Mouse (Mus musculus) megakaryocyte, adult 5-6 weeks (primary cell): ENCODE measurements around the gene Pfn2. TPM values are rescaled to one million over a fixed set of nuclear protein-coding genes. Genes with fewer than 3 reads are reported as not detected.
A peak's percentile ranks its signal among the peaks of the same experiment; 100 is the strongest.
"Not testable (repeated sequence)": the region's sequence is repeated elsewhere in the genome, so short reads cannot be mapped to it uniquely, and the experiment has no call there.

Source experiments
- ATAC-seq: 2 replicates; pipeline ENCODE4 v1.8.0; 2016; ENCODE audit warnings: mild to moderate bottlenecking, inconsistent platforms; ENCODE audit not compliant: poor library complexity, severe bottlenecking
- total RNA-seq, 2 experiments: library from RNA; stranded (forward) in 1 of 2; stranded (reverse) in 1 of 2; fragments of 153-499, 151-499 nt in 1 of 2; fragments of 221-1000, 200-1000 nt in 1 of 2; gene quantifications; 2 replicates each; pipeline versions ENCODE4 v1.2.3 to v1.2.4; 2015 to 2017

The Pfn2 gene
- total RNA-seq (2015) (0.32 TPM in 1 of 2 replicates, not detected in the other), total RNA-seq (2017) (not detected in 2 replicates)

- ATAC-seq: peak; percentile 37
Observed at GRCm38 (mm10) chr3:57847760-57848185, at the start of gene Pfn2. Gene Pfn2, minus strand, starts transcription at chr3:57848079.

GRCm38 (mm10) chr3:57882945-57883344 is 35.1 kb upstream of the Pfn2 start:
- no peak for ATAC-seq

GRCm38 (mm10) chr3:57846912-57847759 is 743 bp downstream of the Pfn2 start:
- ATAC-seq: peak; percentile 68

- ATAC-seq: no peak
Observed at GRCm38 (mm10) chr3:57846662-57846911, 1.3 kb downstream of the Pfn2 start.

GRCm38 (mm10) chr3:57845786-57846661 is 1.9 kb downstream of the Pfn2 start:
- no peak for ATAC-seq

- ATAC-seq: no peak
Observed at GRCm38 (mm10) chr3:57843775-57844174, 4.1 kb downstream of the Pfn2 start.

GRCm38 (mm10) chr3:57836911-57837310 is 11.0 kb downstream of the Pfn2 start:
- ATAC-seq: no peak

GRCm38 (mm10) chr3:57833585-57833984 is 14.3 kb downstream of the Pfn2 start:
- ATAC-seq: peak; percentile 62

GRCm38 (mm10) chr3:57825866-57826265 is 22.0 kb downstream of the Pfn2 start:
- no peak for ATAC-seq

GRCm38 (mm10) chr3:57815447-57815846 is 32.4 kb downstream of the Pfn2 start:
- peak; percentile 40; the same call in 1 of the 2 replicates for ATAC-seq

GRCm38 (mm10) chr3:57795071-57795470 is 52.8 kb downstream of the Pfn2 start:
- not testable (repeated sequence) for ATAC-seq

Other genes starting within 250 kb of the Pfn2 start
- gene Commd2, start 196.4 kb downstream of the Pfn2 start, total RNA-seq (2015): 39.5 and 48.5 TPM in 2 replicates
- 16.6 and 16.9 TPM in 2 replicates for gene Commd2, start 196.4 kb downstream of the Pfn2 start, total RNA-seq (2017)
- not detected in 2 replicates for gene Ankub1, start 155.3 kb downstream of the Pfn2 start, total RNA-seq (2015)
- gene Ankub1, start 155.3 kb downstream of the Pfn2 start, total RNA-seq (2017): not detected in 2 replicates
- gene Rnf13, start 112.0 kb downstream of the Pfn2 start, total RNA-seq (2015): 117 and 127 TPM in 2 replicates
- gene Rnf13, start 112.0 kb downstream of the Pfn2 start, total RNA-seq (2017): 94.0 and 104 TPM in 2 replicates